Mouse (Mus musculus): ENCODE measurements at regions not wholly inside any gene's neighbourhood (a gene's known extent, or its start where the extent isn't known, plus 50 kb on each side); places are given as distances from the start of the nearest gene placed in this dataset.
A peak's percentile ranks its signal among the peaks of the same experiment; 100 is the strongest.

- DNase-seq, result peak; percentile 7
Measured at GRCm38 (mm10) chr5:70155173-70155572, 563.0 kb upstream of the Gnpda2 start.

Measured in embryo, embryonic 11 days (tissue).